Mouse (Mus musculus) stomach, embryonic 14.5 days (tissue): ENCODE data around the gene Camkv. TPM values are rescaled to one million over a fixed set of nuclear protein-coding genes. Genes with fewer than 3 reads are reported as not detected.

Experiments used
- ATAC-seq: fragments of 200-750 bp; cut with Nextera tagmentation; 2 replicates; pipeline ENCODE4 v1.8.0; 2017; ENCODE audit warnings: low read depth, moderate TSS enrichment; ENCODE audit not compliant: insufficient number of reproducible peaks, insufficient read depth, low FRiP score
- H3K27ac ChIP-seq: fragments of 300-500 bp; sonication (generic); 2 replicates; pipeline ENCODE4 v1.5.1; 2014; ENCODE audit warnings: mild to moderate bottlenecking, low read length, moderate library complexity, mixed read lengths
- H3K27me3 ChIP-seq: fragments of 300-500 bp; sonication (generic); 2 replicates; pipeline ENCODE4 v1.6.1; 2014; ENCODE audit warnings: low read length, control low read depth, mixed read lengths; ENCODE audit not compliant: control insufficient read depth, insufficient read depth
- H3K36me3 ChIP-seq: fragments of 300-500 bp; sonication (generic); 2 replicates; pipeline ENCODE4 v1.6.1; 2014; ENCODE audit warnings: mild to moderate bottlenecking, control low read depth, low read length, moderate library complexity, mixed read lengths; ENCODE audit not compliant: control insufficient read depth, insufficient read depth
- H3K4me1 ChIP-seq: fragments of 300-500 bp; sonication (generic); 2 replicates; pipeline ENCODE4 v1.6.1; 2014; ENCODE audit warnings: low read length, control low read depth, mixed read lengths; ENCODE audit not compliant: control insufficient read depth, insufficient read depth
- H3K4me2 ChIP-seq: fragments of 300-500 bp; sonication (generic); replicated peaks from 2 replicates; pipeline ENCODE4 v1.6.1; 2014; ENCODE audit warnings: low read depth, low read length, control low read depth
- H3K4me3 ChIP-seq: fragments of 300-500 bp; sonication (generic); 2 replicates; pipeline ENCODE4 v1.5.1; 2014; ENCODE audit warnings: low read depth, low read length, control low read depth
- H3K9ac ChIP-seq: fragments of 300-500 bp; sonication (generic); replicated peaks from 2 replicates; pipeline ENCODE4 v1.6.1; 2014; ENCODE audit warnings: low read depth, mild to moderate bottlenecking, control low read depth, low read length, moderate library complexity, mixed read lengths
- H3K9me3 ChIP-seq: fragments of 300-500 bp; sonication (generic); 2 replicates; pipeline ENCODE4 v1.6.1; 2016; ENCODE audit warnings: low read depth, low read length, control low read depth; ENCODE audit not compliant: control insufficient read depth
- WGBS: fragments of 180-500 bp; shearing (Covaris S2); extraction: QIAGEN DNeasy Blood & Tissue Kit; methylation state at CpG from one replicate; pipeline ENCODE4 v1.1.7; 2014; 5-methylcytosine and 5-hydroxymethylcytosine counted together
- polyA plus RNA-seq: library from polyadenylated mRNA; unstranded; fragments of >200 nt; fragmentation: Nextera tagmentation; extraction: Ambion mirVana; gene quantifications from 2 replicates; pipeline ENCODE4 v1.2.1, GENCODE M21; 2014

The Camkv gene
- polyA plus RNA-seq, 1 experiment from 2014 or later: 1.6 TPM

GRCm38 (mm10) chr9:107995513-107995912, 60.0 kb downstream of the Camkv start:
- Histone ChIP-seq H3K27me3 (no peaks in the 10 kb centered on the region), H3K4me2 (no peak overlapping the region)
- 93% methylated on average over 21 of the region's 21 CpGs for WGBS

DNA sequence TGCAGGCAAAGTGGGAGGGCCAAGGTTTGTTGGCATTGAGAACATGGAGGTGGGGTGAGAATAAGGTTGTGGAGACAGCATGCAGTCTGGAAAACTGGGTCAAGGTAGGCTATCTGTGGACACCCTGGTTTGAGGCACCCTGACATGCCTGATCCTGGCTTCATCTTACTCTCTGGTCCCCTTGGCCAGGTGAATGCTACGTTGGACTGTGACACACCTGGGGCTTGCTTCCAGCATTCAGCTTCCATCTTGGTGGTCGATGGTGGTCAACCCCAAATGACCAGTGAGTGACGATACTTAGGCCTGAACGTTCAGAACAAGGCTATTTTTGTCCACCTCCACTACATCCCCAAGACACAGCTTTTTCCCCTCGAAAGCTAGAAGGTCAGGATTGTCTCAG, 60.6 kb downstream of the Camkv start, which contains the start of gene Gm20662:
Gm20662 (plus strand) TSS at position 301 of the 400 bp plus-strand sequence.
- Histone ChIP-seq H3K4me1 (no peaks in the 10 kb centered on the region), H3K36me3 (no peaks in the 10 kb centered on the region), H3K9ac (no peak within 1 kb of the TSS), H3K4me3 (no peak within 1 kb of the TSS), H3K27me3 (no peaks in the 10 kb centered on the region), H3K27ac (no peak within 1 kb of the TSS), H3K4me2 (no peak within 1 kb of the TSS), H3K9me3 (no peaks in the 10 kb centered on the region)
- WGBS: 88% methylated on average over 5 of the region's 5 CpGs
- ATAC-seq: no peak

More at GRCm38 (mm10) chr9:107995513-107995912, 60.0 kb downstream of the Camkv start:
- no peak for ATAC-seq
- no peak overlapping the region for H3K27ac ChIP-seq
- H3K36me3 ChIP-seq: no peaks in the 10 kb centered on the region
- H3K9me3 ChIP-seq: no peaks in the 10 kb centered on the region
- no peaks in the 10 kb centered on the region for H3K4me1 ChIP-seq
- H3K9ac ChIP-seq: no peak overlapping the region
- H3K4me3 ChIP-seq: no peak overlapping the region

Other genes with a start within 250 kb of the Camkv start
- gene Sema3f, start 225.2 kb upstream of the Camkv start, polyA plus RNA-seq: 30.2 and 33.2 TPM in 2 replicates
- gene Rbm5, start 164.7 kb upstream of the Camkv start, polyA plus RNA-seq: 204 and 205 TPM in 2 replicates
- gene Rbm6, start 62.4 kb upstream of the Camkv start, polyA plus RNA-seq: 76.5 and 83.3 TPM in 2 replicates
- gene Mon1a, start 47.5 kb upstream of the Camkv start, polyA plus RNA-seq: 15.2 and 20.7 TPM in 2 replicates
- gene Mst1r, start 28.8 kb upstream of the Camkv start, polyA plus RNA-seq: 3.3 and 5.1 TPM in 2 replicates
- not detected in 2 replicates for gene Actl11, start 7.2 kb upstream of the Camkv start, polyA plus RNA-seq
- 18.9 and 21.2 TPM in 2 replicates for gene Traip, start 14.5 kb downstream of the Camkv start, polyA plus RNA-seq
- gene Uba7, start 39.8 kb downstream of the Camkv start, polyA plus RNA-seq: 48.7 and 54.0 TPM in 2 replicates
- 11.6 and 12.8 TPM in 2 replicates for gene Gm20661, start 47.4 kb downstream of the Camkv start, polyA plus RNA-seq
- 52.9 and 64.9 TPM in 2 replicates for gene Inka1, start 50.2 kb downstream of the Camkv start, polyA plus RNA-seq
- 19.7 and 23.9 TPM in 2 replicates for gene Cdhr4, start 56.8 kb downstream of the Camkv start, polyA plus RNA-seq
- gene Gm20662, start 60.7 kb downstream of the Camkv start, polyA plus RNA-seq: 0.20 and 0.84 TPM in 2 replicates
- gene Ip6k1, start 66.8 kb downstream of the Camkv start, polyA plus RNA-seq: 29.1 and 29.2 TPM in 2 replicates
- 21.4 and 26.6 TPM in 2 replicates for gene Gmppb, start 113.6 kb downstream of the Camkv start, polyA plus RNA-seq
- 3.1 TPM in 2 replicates for gene Amigo3, start 117.5 kb downstream of the Camkv start, polyA plus RNA-seq
- gene Mst1, start 144.8 kb downstream of the Camkv start, polyA plus RNA-seq: 3.7 and 4.4 TPM in 2 replicates
- 31.1 and 33.5 TPM in 2 replicates for gene Rnf123, start 147.7 kb downstream of the Camkv start, polyA plus RNA-seq
- 52.2 and 58.0 TPM in 2 replicates for gene Apeh, start 158.9 kb downstream of the Camkv start, polyA plus RNA-seq